Mouse (Mus musculus) heart, adult 11 months (tissue): ENCODE measurements around the gene Ccl21a.
"Not testable (repeated sequence)": the region's sequence is repeated elsewhere in the genome, so short reads cannot be mapped to it uniquely, and the experiment has no call there.

ENCODE experiments used
- DNase-seq: peaks from one replicate; pipeline ENCODE4 v3.0.0; 2022

Gene Ccl21a

DNA sequence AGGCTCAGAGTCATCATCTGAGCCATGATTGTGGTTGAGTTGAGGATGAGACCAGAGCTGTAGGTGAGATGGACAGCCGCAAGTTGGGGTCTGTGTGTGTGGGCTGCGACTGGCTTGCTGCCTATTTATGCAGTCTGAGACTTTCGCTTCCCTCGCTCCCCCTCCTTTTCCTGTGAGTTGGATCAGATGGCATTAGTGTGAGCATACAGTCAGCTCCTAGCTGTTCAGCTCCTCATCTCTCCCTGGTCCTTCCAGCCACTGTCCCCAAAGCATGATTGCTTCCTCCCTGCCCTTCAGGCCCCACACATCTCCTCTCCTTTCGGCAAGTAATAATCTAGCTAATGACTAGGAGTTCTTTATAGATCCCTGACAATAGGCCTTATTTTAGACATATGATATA, at the start of gene Ccl21a:
TSS of gene Ccl21a (minus strand) at position 101 of the 400 bp plus-strand sequence.
- not testable (repeated sequence) for DNase-seq

GRCm38 (mm10) chr4:42756477-42756876, 17.3 kb downstream of the Ccl21a start, which contains the start of gene Ccl19:
Gene Ccl19, minus strand, starts transcription at chr4:42756577.
- not testable (repeated sequence) for DNase-seq

DNA sequence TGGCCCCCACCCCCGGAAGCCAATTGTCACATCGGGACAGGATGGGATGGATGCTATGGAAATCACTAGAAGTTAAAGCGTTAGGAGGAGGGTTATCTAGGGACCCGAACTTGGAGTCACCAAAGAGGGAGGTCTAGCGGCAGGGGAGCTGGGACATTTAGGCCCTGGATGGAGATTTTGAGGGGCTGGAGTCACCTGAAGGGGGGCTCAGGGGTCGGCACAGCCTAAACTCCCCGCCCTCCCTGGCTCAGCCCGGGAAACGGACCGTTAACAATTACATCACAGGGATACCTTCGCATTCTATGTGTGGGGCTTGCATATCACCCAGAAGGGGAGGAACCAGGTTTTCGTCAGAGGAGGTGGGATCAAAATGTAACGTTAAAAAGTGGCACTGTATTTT, 38.5 kb downstream of the Ccl21a start, which contains the start of gene 4930578G10Rik:
TSS of gene 4930578G10Rik (plus strand) at position 301 of the 400 bp plus-strand sequence.
- DNase-seq: not testable (repeated sequence)
